Mouse (Mus musculus): Measurements from ENCODE around the gene Mccc1.
A peak's percentile ranks its signal among the peaks of the same experiment; 100 is the strongest.

- no peak for TF ChIP-seq POLR2A (IDR thresholded peaks at IDR 0.05; ENCODE audit: extremely low read depth, insufficient read depth, low read length)
- TF ChIP-seq CTCF (IDR thresholded peaks at IDR 0.05; ENCODE audit: extremely low read depth, insufficient read depth, low read length): peak; percentile 42; the same call in 1 of the 2 replicates
Measured at GRCm38 (mm10) chr3:35972985-35973384, 27.5 kb downstream of the Mccc1 start.
